Mouse (Mus musculus) megakaryocyte, embryonic 14.5 days (primary cell): ENCODE results near the gene Gpr65. TPM values are rescaled to one million over a fixed set of nuclear protein-coding genes. Genes with fewer than 3 reads are reported as not detected.
"Not testable (repeated sequence)": the region's sequence is repeated elsewhere in the genome, so short reads cannot be mapped to it uniquely, and the experiment has no call there.

Source experiments
- H3K27me3 ChIP-seq: replicated peaks from 2 replicates; pipeline ENCODE3; 2012; ENCODE audit warnings: inconsistent platforms
- H3K36me3 ChIP-seq: replicated peaks from 2 replicates; pipeline ENCODE3; 2012; ENCODE audit warnings: low read length, inconsistent platforms, mixed read lengths
- H3K4me1 ChIP-seq: 2 replicates; pipeline ENCODE4 v1.6.1; 2012; ENCODE audit warnings: inconsistent platforms
- H3K4me3 ChIP-seq: replicated peaks from 2 replicates; pipeline ENCODE3; 2012; ENCODE audit warnings: moderate library complexity, mild to moderate bottlenecking, inconsistent platforms
- H3K9me3 ChIP-seq: 2 replicates; pipeline ENCODE4 v1.6.1; 2012; ENCODE audit warnings: inconsistent platforms
- FLI1 ChIP-seq: IDR thresholded peaks from 2 replicates; pipeline ENCODE4 v1.6.1; 2012; ENCODE audit warnings: low read length, inconsistent platforms, mixed read lengths
- GATA1 ChIP-seq: IDR thresholded peaks from 3 replicates; pipeline ENCODE4 v1.6.1; 2012; ENCODE audit warnings: mixed read lengths, low read length, inconsistent platforms, borderline replicate concordance
- polyA plus RNA-seq: library from polyadenylated mRNA; stranded (reverse); fragments of >175 nt; gene quantifications from 2 replicates; pipeline ENCODE4 v1.2.3, GENCODE M21; 2012; ENCODE audit warnings: low replicate concordance; ENCODE audit not compliant: insufficient read depth

The Gpr65 gene
- 0.18 TPM in 1 of 2 replicates, not detected in the other for polyA plus RNA-seq

- Histone ChIP-seq H3K4me3 (peak within 1 kb of the TSS; percentile 79), H3K4me1 (peaks cover 35% of the 10 kb centered on the region), H3K27me3 (peaks cover 6% of the 10 kb centered on the region), H3K36me3 (no peaks in the 10 kb centered on the region), H3K9me3 (no peaks in the 10 kb centered on the region)
- TF ChIP-seq FLI1 (no peak), GATA1 (no peak)
These were observed at the start of gene Gpr65 for GRCm38 (mm10) chr12:98268441-98269369. Gpr65 (plus strand) TSS chr12:98268635.

DNA sequence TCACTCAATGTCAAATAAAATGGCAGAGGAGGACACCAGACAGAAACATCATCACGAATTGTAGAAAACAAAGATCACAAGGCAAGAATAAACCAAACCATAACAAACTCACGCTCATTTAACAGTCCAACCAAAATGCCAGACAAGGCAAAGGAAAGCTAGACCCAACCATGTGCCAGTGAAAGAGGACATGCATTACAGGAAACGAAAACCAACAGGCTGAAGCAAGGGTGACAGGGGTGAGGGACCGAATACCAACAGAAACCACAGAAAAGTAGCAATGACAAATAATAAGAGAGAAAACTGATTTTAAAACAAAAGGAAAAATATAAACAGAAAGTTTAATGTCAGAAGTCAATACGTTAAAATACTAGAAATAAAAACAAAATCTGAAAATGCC lies 45.1 kb upstream of the Gpr65 start:
- TF ChIP-seq GATA1, result no peak
- no peak for TF ChIP-seq FLI1
- Histone ChIP-seq H3K27me3 (no peaks in the 10 kb centered on the region), H3K36me3 (peaks cover 26% of the 10 kb centered on the region)

DNA sequence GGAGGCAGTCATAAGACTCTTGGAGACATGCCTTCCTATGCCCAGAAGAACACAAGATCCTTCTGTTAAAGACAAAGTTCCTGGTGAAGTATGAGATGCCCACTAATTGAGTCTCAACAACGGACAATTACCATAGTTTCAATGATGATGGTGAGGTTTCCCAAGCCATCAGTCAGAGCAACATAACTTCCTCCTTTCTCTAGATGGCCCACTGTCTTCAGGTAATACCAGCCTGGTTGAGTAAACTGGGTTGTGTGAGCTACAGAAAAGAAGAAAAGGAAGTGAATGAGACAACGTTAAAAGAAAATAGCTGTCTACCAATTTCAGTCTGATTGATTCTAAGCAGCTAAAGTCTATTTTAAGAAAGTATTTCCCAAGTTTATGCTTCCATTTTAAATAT lies 41.4 kb upstream of the Gpr65 start:
- H3K27me3 ChIP-seq, result no peaks in the 10 kb centered on the region
- no peak for TF ChIP-seq FLI1
- TF ChIP-seq GATA1, result no peak
- no peak overlapping the region for H3K4me3 ChIP-seq
- peaks cover 5% of the 10 kb centered on the region for H3K4me1 ChIP-seq
- no peaks in the 10 kb centered on the region for H3K9me3 ChIP-seq
- peaks cover 24% of the 10 kb centered on the region for H3K36me3 ChIP-seq

More for the DNA sequence above, 45.1 kb upstream of the Gpr65 start:
- Histone ChIP-seq H3K4me1 (peaks cover 5% of the 10 kb centered on the region), H3K4me3 (no peak overlapping the region), H3K9me3 (no peaks in the 10 kb centered on the region)

DNA sequence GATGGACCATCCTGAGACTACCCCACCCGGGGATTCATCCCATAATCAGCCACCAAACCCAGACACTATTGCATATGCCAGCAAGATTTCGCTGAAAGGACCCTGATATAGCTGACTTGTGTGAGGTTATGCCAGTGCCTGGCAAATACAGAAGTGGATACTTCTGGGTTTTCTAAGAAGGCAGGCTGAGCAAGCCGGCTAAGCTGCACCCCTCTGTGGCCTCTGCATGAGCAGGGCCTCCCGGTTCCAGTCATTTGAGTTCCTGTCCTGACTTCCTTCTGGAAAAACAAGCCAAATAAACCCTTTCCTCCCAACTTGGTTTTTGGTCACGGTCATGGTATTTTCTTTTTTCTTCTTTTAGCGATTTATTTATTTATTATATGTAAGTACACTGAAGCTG lies 30.0 kb upstream of the Gpr65 start:
- H3K36me3 ChIP-seq, result peaks cover 14% of the 10 kb centered on the region
- H3K27me3 ChIP-seq, H3K9me3 ChIP-seq, H3K4me1 ChIP-seq, H3K4me3 ChIP-seq: not testable (repeated sequence)

GRCm38 (mm10) chr12:98244161-98244560 lies 24.3 kb upstream of the Gpr65 start:
- peaks cover 16% of the 10 kb centered on the region for H3K36me3 ChIP-seq
- H3K9me3 ChIP-seq, result no peaks in the 10 kb centered on the region
- H3K27me3 ChIP-seq, result no peaks in the 10 kb centered on the region
- TF ChIP-seq FLI1 (no peak), GATA1 (no peak)
- no peak overlapping the region for H3K4me3 ChIP-seq
- H3K4me1 ChIP-seq, result peaks cover 3% of the 10 kb centered on the region; the same call in 1 of the 2 replicates

- Histone ChIP-seq H3K36me3 (peaks cover 14% of the 10 kb centered on the region), H3K4me3 (no peak overlapping the region), H3K27me3 (no peaks in the 10 kb centered on the region), H3K4me1 (peaks cover 3% of the 10 kb centered on the region; the same call in 1 of the 2 replicates), H3K9me3 (no peaks in the 10 kb centered on the region)
- no peak for TF ChIP-seq GATA1
- no peak for TF ChIP-seq FLI1
These were observed 23.6 kb upstream of the Gpr65 start for GRCm38 (mm10) chr12:98244865-98245264.

DNA sequence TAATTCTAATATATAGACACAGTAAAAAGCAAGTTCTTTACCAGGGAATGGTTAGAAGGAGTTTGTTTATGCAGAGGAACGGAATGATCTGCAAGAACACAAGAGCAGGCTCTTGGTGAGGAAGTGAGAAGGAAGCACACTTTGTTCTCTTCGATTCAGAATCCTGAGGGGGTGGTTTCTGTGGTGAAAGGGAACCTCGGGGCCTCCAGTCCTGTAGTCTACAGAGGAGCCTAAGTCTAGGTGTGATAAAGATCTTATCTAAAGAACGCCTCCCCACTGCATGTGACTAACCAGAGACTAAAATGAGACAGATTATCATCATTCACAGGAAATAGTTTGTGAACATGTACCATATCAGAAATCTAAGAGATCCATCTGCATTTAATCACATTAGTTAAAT lies 21.6 kb upstream of the Gpr65 start:
- H3K36me3 ChIP-seq, result peaks cover 20% of the 10 kb centered on the region
- H3K4me3 ChIP-seq, result no peak overlapping the region
- H3K27me3 ChIP-seq, result no peaks in the 10 kb centered on the region
- peaks cover 7% of the 10 kb centered on the region for H3K4me1 ChIP-seq
- no peak for TF ChIP-seq GATA1
- no peak for TF ChIP-seq FLI1
- no peaks in the 10 kb centered on the region for H3K9me3 ChIP-seq

- peaks cover 8% of the 10 kb centered on the region for H3K4me1 ChIP-seq
- peaks cover 32% of the 10 kb centered on the region for H3K36me3 ChIP-seq
- no peak overlapping the region for H3K4me3 ChIP-seq
- H3K9me3 ChIP-seq, result no peaks in the 10 kb centered on the region
- no peaks in the 10 kb centered on the region for H3K27me3 ChIP-seq
- no peak for TF ChIP-seq GATA1
These were observed 18.8 kb upstream of the Gpr65 start for GRCm38 (mm10) chr12:98249671-98250070.

DNA sequence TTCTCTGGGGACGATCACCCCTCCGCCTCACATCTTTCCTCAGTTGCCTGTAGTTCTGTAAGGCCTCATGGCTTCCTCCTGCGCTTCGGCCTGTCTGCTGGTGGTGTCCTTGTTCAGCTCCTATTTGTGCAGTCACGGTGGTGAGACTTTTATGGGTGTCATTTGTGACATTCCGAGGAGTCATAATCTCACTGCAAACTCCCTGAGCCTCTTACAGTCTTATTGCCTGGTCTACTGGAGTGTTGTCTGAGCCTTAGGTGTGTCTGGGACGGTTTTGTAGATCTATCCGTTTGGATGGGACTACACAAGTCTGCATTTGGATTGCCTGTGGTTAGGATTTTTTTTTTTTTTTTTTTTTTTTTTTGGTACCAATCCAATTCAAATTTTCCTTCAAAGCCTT lies 18.1 kb upstream of the Gpr65 start:
- peaks cover 30% of the 10 kb centered on the region for H3K36me3 ChIP-seq
- H3K9me3 ChIP-seq, result no peaks in the 10 kb centered on the region
- TF ChIP-seq GATA1, result no peak
- TF ChIP-seq FLI1, result no peak
- no peaks in the 10 kb centered on the region for H3K27me3 ChIP-seq
- peaks cover 15% of the 10 kb centered on the region for H3K4me1 ChIP-seq
- H3K4me3 ChIP-seq, result no peak overlapping the region

- Histone ChIP-seq H3K4me1 (peaks cover 26% of the 10 kb centered on the region), H3K27me3 (no peaks in the 10 kb centered on the region), H3K9me3 (no peaks in the 10 kb centered on the region), H3K4me3 (no peak overlapping the region), H3K36me3 (peaks cover 28% of the 10 kb centered on the region)
- TF ChIP-seq FLI1, result no peak
- no peak for TF ChIP-seq GATA1
These were observed 16.0 kb upstream of the Gpr65 start for GRCm38 (mm10) chr12:98252417-98252816.
